Comparison of ENCODE assay signal across 22 mouse cellular contexts in genomic region chr2:166073082-166073481, GRCm38 (mm10).
DNase-seq lines count a peak whose midpoint lies in the region; ATAC-seq lines count a peak whose summit lies in the region.
"Had no signal": no experiment of that assay in that cellular context is flagged by ENCODE, and none has a peak within 500 bp of the region (broad histone marks: within the 10 kb centered on the region; RNA-seq: fewer than 3 reads in every experiment).

No protein-coding gene starts in this region.

- H3K4me3 ChIP-seq in kidney, embryonic 16.5 days (ENCODE audit: low read length): no peak overlapping the region
- H3K4me3 ChIP-seq in stomach, embryonic 15.5 days (replicated peaks): no peak overlapping the region
- H3K4me3 ChIP-seq: embryonic facial prominence, embryonic 15.5 days; forebrain, embryonic 15.5 days; heart, embryonic 13.5 days; intestine, embryonic 15.5 days; midbrain, embryonic 13.5 days had no signal

- H3K4me1 ChIP-seq in kidney, embryonic 16.5 days (ENCODE audit: insufficient read depth, low read length): peaks cover 18% of the 10 kb centered on the region
- peaks cover 3% of the 10 kb centered on the region; the same call in 1 of the 2 replicates for H3K4me1 ChIP-seq in stomach, embryonic 15.5 days
- H3K4me1 ChIP-seq: forebrain, embryonic 15.5 days; intestine, embryonic 15.5 days had no signal

- no peaks in the 10 kb centered on the region for H3K27me3 ChIP-seq in kidney, embryonic 16.5 days (ENCODE audit: insufficient read depth, low read length)
- H3K27me3 ChIP-seq in stomach, embryonic 15.5 days (replicated peaks): no peaks in the 10 kb centered on the region
- H3K27me3 ChIP-seq: embryonic facial prominence, embryonic 15.5 days; forebrain, embryonic 15.5 days; heart, embryonic 13.5 days; intestine, embryonic 15.5 days; midbrain, embryonic 13.5 days had no signal

- no peak overlapping the region for H3K9ac ChIP-seq in kidney, embryonic 16.5 days (replicated peaks; ENCODE audit: low read length)
- no peak overlapping the region for H3K9ac ChIP-seq in stomach, embryonic 15.5 days
- H3K9ac ChIP-seq: embryonic facial prominence, embryonic 15.5 days; forebrain, embryonic 15.5 days; heart, embryonic 13.5 days; intestine, embryonic 15.5 days; midbrain, embryonic 13.5 days had no signal

- no peak overlapping the region for H3K27ac ChIP-seq in kidney, embryonic 16.5 days (ENCODE audit: low read length)
- peak overlapping the region; percentile 31; the same call in 1 of the 2 replicates for H3K27ac ChIP-seq in stomach, embryonic 15.5 days
- H3K27ac ChIP-seq: embryonic facial prominence, embryonic 15.5 days; forebrain, embryonic 15.5 days; intestine, embryonic 15.5 days; midbrain, embryonic 13.5 days had no signal

- no peaks in the 10 kb centered on the region for H3K9me3 ChIP-seq in kidney, embryonic 16.5 days (ENCODE audit: low read length)
- H3K9me3 ChIP-seq in stomach, embryonic 15.5 days: no peaks in the 10 kb centered on the region
- H3K9me3 ChIP-seq: embryonic facial prominence, embryonic 15.5 days; forebrain, embryonic 15.5 days; heart, embryonic 13.5 days; intestine, embryonic 15.5 days; midbrain, embryonic 13.5 days had no signal

- H3K4me2 ChIP-seq in kidney, embryonic 16.5 days (replicated peaks; ENCODE audit: low read depth, low read length): no peak overlapping the region
- no peak overlapping the region for H3K4me2 ChIP-seq in stomach, embryonic 15.5 days
- H3K4me2 ChIP-seq: embryonic facial prominence, embryonic 15.5 days; forebrain, embryonic 15.5 days; heart, embryonic 13.5 days; intestine, embryonic 15.5 days; midbrain, embryonic 13.5 days had no signal

- peaks cover 40% of the 10 kb centered on the region for H3K36me3 ChIP-seq in kidney, embryonic 16.5 days (ENCODE audit: insufficient read depth, low read length)
- peaks cover 28% of the 10 kb centered on the region for H3K36me3 ChIP-seq in stomach, embryonic 15.5 days

- peak; percentile 21; the same call in 1 of the 2 replicates for ATAC-seq in kidney, embryonic 16.5 days (ENCODE audit: low FRiP score, low TSS enrichment)
- no peak for ATAC-seq in stomach, embryonic 15.5 days (ENCODE audit: insufficient read depth, low FRiP score, low read depth)
- ATAC-seq: forebrain, embryonic 15.5 days; hindbrain, embryonic 16.5 days; intestine, embryonic 15.5 days; midbrain, embryonic 13.5 days had no signal

- WGBS in kidney, embryonic 16.5 days: 45% methylated on average over 10 of the region's 10 CpGs
- 68% methylated on average over 10 of the region's 10 CpGs for WGBS in stomach, embryonic 15.5 days

- DNase-seq in gastrocnemius, adult 18-20 months (ENCODE audit: low spot score): peak; percentile 36
- DNase-seq in gastrocnemius, postnatal 25 days: no peak
- no peak for DNase-seq in kidney, postnatal 4 days
- DNase-seq in brain, adult 2 months (ENCODE audit: low read depth, low spot score): peak; percentile 66
- no peak for DNase-seq in layer of hippocampus, postnatal 25 days (ENCODE audit: extremely low spot score in 1 of 2, low spot score in 1 of 2)
- DNase-seq: adrenal gland, postnatal 14 days; cerebellum, adult 11 months; cerebellum, adult 9-11 months; heart, postnatal 4 days; kidney, adult 9 months; lung, adult 18-20 months; right cerebral cortex, postnatal 14 days; thymus, adult 2 months; thymus, postnatal 4 days had no signal

Comparison
In these comparisons a context has a peak if more than half of its experiments do, and no peak if none do; other contexts are left out.
1. DNase-seq: peak in gastrocnemius, adult 18-20 months (single experiment) and brain, adult 2 months (single experiment); none in gastrocnemius, postnatal 25 days (single experiment), kidney, postnatal 4 days (0 of 2) and layer of hippocampus, postnatal 25 days (0 of 2).